21 mouse cellular contexts compared by ENCODE assay signal in the genomic region with DNA sequence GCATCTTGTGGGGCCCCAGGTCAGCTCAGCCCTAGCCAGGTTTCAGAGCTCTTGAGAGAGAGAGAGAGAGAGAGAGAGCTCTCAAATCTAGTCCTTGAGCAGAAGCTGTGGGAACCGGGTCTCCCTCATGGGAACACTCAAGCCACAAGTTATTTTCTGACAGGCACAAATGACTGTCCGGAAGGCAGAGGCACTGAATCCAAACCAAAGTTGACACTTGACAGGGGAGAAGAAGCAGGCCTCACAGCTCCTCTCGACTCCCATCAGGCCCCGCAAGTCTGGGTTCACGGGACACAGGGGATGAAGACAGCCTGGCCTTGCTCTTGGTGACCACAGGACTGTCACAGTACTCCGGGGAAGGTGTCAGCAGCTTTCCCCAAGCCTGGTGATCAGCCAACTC. TPM values are rescaled to one million over a fixed set of nuclear protein-coding genes. Genes with fewer than 3 reads are reported as not detected.
A peak's percentile ranks its signal among the peaks of the same experiment; 100 is the strongest.
DNase-seq lines count a peak whose midpoint lies in the region; ATAC-seq and TF ChIP-seq lines count a peak whose summit lies in the region.
"Had no signal": no experiment of that assay in that cellular context is flagged by ENCODE, and none has a peak within 500 bp of the region (broad histone marks: within the 10 kb centered on the region; RNA-seq: fewer than 3 reads in every experiment).

No protein-coding gene starts in this region.

- peaks cover 27% of the 10 kb centered on the region for H3K27me3 ChIP-seq in hindbrain, embryonic 10.5 days (ENCODE audit: insufficient read depth, poor library complexity, severe bottlenecking)
- no peaks in the 10 kb centered on the region for H3K27me3 ChIP-seq in hindbrain, embryonic 14.5 days (ENCODE audit: control insufficient read depth, insufficient read depth, low read length)
- peaks cover 17% of the 10 kb centered on the region for H3K27me3 ChIP-seq in CH12.LX (replicated peaks)
- H3K27me3 ChIP-seq: embryonic facial prominence, embryonic 15.5 days had no signal

- WGBS in hindbrain, embryonic 10.5 days = 75% methylated on average over 6 of the region's 6 CpGs
- WGBS in hindbrain, embryonic 14.5 days = 74% methylated on average over 6 of the region's 6 CpGs

- TF ChIP-seq EP300 in CH12.LX (IDR thresholded peaks at IDR 0.05; ENCODE audit: low read length) = no peak

- TF ChIP-seq RAD21 in CH12.LX (IDR thresholded peaks at IDR 0.05; ENCODE audit: low read depth, low read length) = no peak

- H3K27ac ChIP-seq in hindbrain, embryonic 10.5 days = peak overlapping the region; percentile 50; the same call in 1 of the 2 replicates
- H3K27ac ChIP-seq in hindbrain, embryonic 14.5 days = no peak overlapping the region
- no peak overlapping the region for H3K27ac ChIP-seq in CH12.LX (ENCODE audit: insufficient read depth, low read depth)
- H3K27ac ChIP-seq: embryonic facial prominence, embryonic 15.5 days; macrophage; midbrain, embryonic 10.5 days had no signal

- dilution Hi-C loops in CH12.LX (cut with MboI; ENCODE audit: extremely low pct_ligation_motif_present, extremely low pct_unique_long_range_greater_than_20kb, low sequenced_read_pairs) = no loop called here

- TF ChIP-seq POLR2A in CH12.LX (IDR thresholded peaks at IDR 0.05; ENCODE audit: low read depth, low read length) = no peak

- no peaks in the 10 kb centered on the region for H3K36me3 ChIP-seq in hindbrain, embryonic 10.5 days
- H3K36me3 ChIP-seq in hindbrain, embryonic 14.5 days (replicated peaks; ENCODE audit: control insufficient read depth, insufficient read depth) = no peaks in the 10 kb centered on the region
- H3K36me3 ChIP-seq in CH12.LX (replicated peaks in 1 of 2; ENCODE audit: control insufficient read depth in 1 of 2, insufficient read depth in 1 of 2, low read length in 1 of 2) = no peaks in the 10 kb centered on the region
- H3K36me3 ChIP-seq: embryonic facial prominence, embryonic 15.5 days; midbrain, embryonic 10.5 days had no signal

- H3K4me3 ChIP-seq in hindbrain, embryonic 10.5 days = no peak overlapping the region
- no peak overlapping the region for H3K4me3 ChIP-seq in hindbrain, embryonic 14.5 days (replicated peaks; ENCODE audit: low read length)
- no peak overlapping the region for H3K4me3 ChIP-seq in CH12.LX (replicated peaks in 1 of 3; ENCODE audit: low read depth in 2 of 3, low read length in 2 of 3, poor library complexity in 1 of 3)
- H3K4me3 ChIP-seq: embryonic facial prominence, embryonic 15.5 days; midbrain, embryonic 10.5 days had no signal

- H3K9me3 ChIP-seq in hindbrain, embryonic 10.5 days = no peaks in the 10 kb centered on the region
- no peaks in the 10 kb centered on the region for H3K9me3 ChIP-seq in hindbrain, embryonic 14.5 days (ENCODE audit: control insufficient read depth, low read length)
- H3K9me3 ChIP-seq in CH12.LX (replicated peaks; ENCODE audit: low read length) = no peaks in the 10 kb centered on the region
- H3K9me3 ChIP-seq: embryonic facial prominence, embryonic 15.5 days; midbrain, embryonic 10.5 days had no signal

- no peak for ATAC-seq in hindbrain, embryonic 14.5 days (ENCODE audit: low FRiP score)
- ATAC-seq: forebrain, embryonic 16.5 days had no signal

- no peaks in the 10 kb centered on the region for H3K79me2 ChIP-seq in CH12.LX (replicated peaks; ENCODE audit: control insufficient read depth, extremely low read depth, insufficient read depth, poor library complexity, severe bottlenecking)

- H3K4me1 ChIP-seq in hindbrain, embryonic 10.5 days (replicated peaks) = peaks cover 60% of the 10 kb centered on the region
- H3K4me1 ChIP-seq in hindbrain, embryonic 14.5 days (replicated peaks; ENCODE audit: control insufficient read depth, insufficient read depth, low read length) = peaks cover 20% of the 10 kb centered on the region
- H3K4me1 ChIP-seq in CH12.LX (ENCODE audit: control insufficient read depth in 1 of 2, insufficient read depth in 2 of 2) = peaks cover 7 to 41% of the 10 kb centered on the region in 2 experiments

- in situ Hi-C loops in CH12.LX (cut with MboI; ENCODE audit: low pct_ligation_motif_present, low pct_unique_long_range_greater_than_20kb, low sequenced_read_pairs) = loop anchor here (5.0 kb wide), 1 partner anchor 49 kb away; no protein-coding TSS in a partner anchor

- DNase-seq in heart, adult 11 months = peak; percentile 94
- DNase-seq in heart, postnatal 4 days = no peak
- no peak for DNase-seq in hindbrain, embryonic 10.5 days (ENCODE audit: low spot score)
- no peak for DNase-seq in hindbrain, embryonic 14.5 days (ENCODE audit: low spot score)
- DNase-seq in CH12.LX (ENCODE audit: extremely low read depth) = peak; percentile 58
- DNase-seq in lung, postnatal 10 days = peak; percentile 83
- no peak for DNase-seq in thymus, postnatal 4 days
- DNase-seq: adrenal gland, postnatal 36 days; cerebellum, adult 11-12 months; cerebellum, postnatal 14 days; embryo, embryonic 11 days; kidney, adult 8-10 months; thymus, postnatal 14 days had no signal

- no peak overlapping the region for H3K9ac ChIP-seq in hindbrain, embryonic 14.5 days
- H3K9ac ChIP-seq in CH12.LX (ENCODE audit: insufficient read depth, low read depth) = no peak overlapping the region
- H3K9ac ChIP-seq: embryonic facial prominence, embryonic 15.5 days had no signal

- TF ChIP-seq CTCF in CH12.LX (conservative IDR thresholded peaks at IDR 0.05 in 1 of 2, IDR thresholded peaks at IDR 0.05 in 1 of 2; ENCODE audit: low read depth in 2 of 2, low read length in 2 of 2) = no peak

- H3K4me2 ChIP-seq in hindbrain, embryonic 14.5 days (replicated peaks) = no peak overlapping the region
- no peak overlapping the region for H3K4me2 ChIP-seq in CH12.LX (ENCODE audit: insufficient read depth, low read depth, poor library complexity, severe bottlenecking)
- H3K4me2 ChIP-seq: embryonic facial prominence, embryonic 15.5 days; liver, embryonic 11.5 days had no signal

TF ChIP-seq in CH12.LX, 34 proteins besides CTCF, POLR2A, EP300 and RAD21:
- TF ChIP-seq USF2 (conservative IDR thresholded peaks at IDR 0.05; ENCODE audit: low read depth, low read length) = no peak
- 0 out of 2 replicates have a peak, but pooled peaks have one; percentile 33 for TF ChIP-seq MEF2A (IDR thresholded peaks at IDR 0.05; ENCODE audit: borderline replicate concordance, low read depth, low read length)
- no peak for TF ChIP-seq MAZ (IDR thresholded peaks at IDR 0.05; ENCODE audit: low read depth, low read length)
- no peak for TF ChIP-seq TBP (conservative IDR thresholded peaks at IDR 0.05; ENCODE audit: low read depth, low read length)
- TF ChIP-seq HCFC1 (IDR thresholded peaks at IDR 0.05; ENCODE audit: low read depth, low read length) = no peak
- no peak for TF ChIP-seq KAT2A (IDR thresholded peaks at IDR 0.05; ENCODE audit: insufficient replicate concordance, low read length)
- 0 out of 2 replicates have a peak, but pooled peaks have one; percentile 19 for TF ChIP-seq MAFK (IDR thresholded peaks at IDR 0.05; ENCODE audit: insufficient replicate concordance, low read length)
- TF ChIP-seq SIN3A (IDR thresholded peaks at IDR 0.05; ENCODE audit: low read length) = 0 out of 2 replicates have a peak, but pooled peaks have one; percentile 27
- 0 out of 2 replicates have a peak, but pooled peaks have one; percentile 33 for TF ChIP-seq ETS1 (conservative IDR thresholded peaks at IDR 0.05; ENCODE audit: low read depth, low read length)

RNA-seq across cellular contexts. Expression of gene Pald1, which starts 3.0 kb away (rescaled TPM):
- 10 to 100 TPM; 38.1 to 38.9 TPM for total RNA-seq in heart, postnatal 4 days (2021)
- 35.7 and 40.3 TPM in 2 replicates for polyA plus RNA-seq in hindbrain, embryonic 10.5 days (2016; fragmentation: Nextera tagmentation; extraction: Ambion mirVana)
- polyA plus RNA-seq in hindbrain, embryonic 14.5 days (2014; fragmentation: Nextera tagmentation; extraction: Ambion mirVana) = 24.5 and 26.7 TPM in 2 replicates
- 1.5 and 1.9 TPM in 2 replicates for total RNA-seq in CH12.LX (2012; rRNA removed)
- total RNA-seq in CH12.LX (2014; rRNA removed) = 0.93 and 1.5 TPM in 2 replicates
- 2.0 and 2.2 TPM in 2 replicates for polyA plus RNA-seq in CH12.LX (2012; ENCODE audit: insufficient read length, low read depth)

RNA-seq across cellular contexts. Expression of gene Nodal, which starts 31.5 kb away (rescaled TPM):
- total RNA-seq in heart, postnatal 4 days (2021) = under 1 TPM; 0.24 to 0.32 TPM
- 0.12 and 0.24 TPM in 2 replicates for polyA plus RNA-seq in hindbrain, embryonic 10.5 days (2016; fragmentation: Nextera tagmentation; extraction: Ambion mirVana)
- polyA plus RNA-seq in hindbrain, embryonic 14.5 days (2014; fragmentation: Nextera tagmentation; extraction: Ambion mirVana) = 0.13 and 0.29 TPM in 2 replicates
- total RNA-seq in CH12.LX (2012; rRNA removed) = 0.13 TPM in 1 of 2 replicates, not detected in the other
- total RNA-seq in CH12.LX (2014; rRNA removed) = not detected in 2 replicates
- polyA plus RNA-seq in CH12.LX (2012; ENCODE audit: insufficient read length, low read depth) = not detected in 2 replicates
- total RNA-seq: adrenal gland, postnatal 36 days; hematopoietic stem cell, adult 5-6 weeks; layer of hippocampus, postnatal 14 days had no signal
- polyA plus RNA-seq: limb, embryonic 11.5 days; macrophage had no signal

Comparison
In these comparisons a context has a peak if more than half of its experiments do, and no peak if none do; other contexts are left out.
1. DNase-seq: peak in heart, adult 11 months (single experiment), CH12.LX (single experiment) and lung, postnatal 10 days (single experiment); none in heart, postnatal 4 days (single experiment), hindbrain, embryonic 10.5 days (single experiment), hindbrain, embryonic 14.5 days (single experiment) and thymus, postnatal 4 days (single experiment).